Mouse (Mus musculus): ENCODE data around the gene Rock2. TPM values are rescaled to one million over a fixed set of nuclear protein-coding genes. Genes with fewer than 3 reads are reported as not detected.
"Not testable (repeated sequence)": the region's sequence is repeated elsewhere in the genome, so short reads cannot be mapped to it uniquely, and the experiment has no call there.

Rock2 gene
- total RNA-seq, 2 experiments from 2014 or later, result 59.4 to 89.8 TPM

DNA sequence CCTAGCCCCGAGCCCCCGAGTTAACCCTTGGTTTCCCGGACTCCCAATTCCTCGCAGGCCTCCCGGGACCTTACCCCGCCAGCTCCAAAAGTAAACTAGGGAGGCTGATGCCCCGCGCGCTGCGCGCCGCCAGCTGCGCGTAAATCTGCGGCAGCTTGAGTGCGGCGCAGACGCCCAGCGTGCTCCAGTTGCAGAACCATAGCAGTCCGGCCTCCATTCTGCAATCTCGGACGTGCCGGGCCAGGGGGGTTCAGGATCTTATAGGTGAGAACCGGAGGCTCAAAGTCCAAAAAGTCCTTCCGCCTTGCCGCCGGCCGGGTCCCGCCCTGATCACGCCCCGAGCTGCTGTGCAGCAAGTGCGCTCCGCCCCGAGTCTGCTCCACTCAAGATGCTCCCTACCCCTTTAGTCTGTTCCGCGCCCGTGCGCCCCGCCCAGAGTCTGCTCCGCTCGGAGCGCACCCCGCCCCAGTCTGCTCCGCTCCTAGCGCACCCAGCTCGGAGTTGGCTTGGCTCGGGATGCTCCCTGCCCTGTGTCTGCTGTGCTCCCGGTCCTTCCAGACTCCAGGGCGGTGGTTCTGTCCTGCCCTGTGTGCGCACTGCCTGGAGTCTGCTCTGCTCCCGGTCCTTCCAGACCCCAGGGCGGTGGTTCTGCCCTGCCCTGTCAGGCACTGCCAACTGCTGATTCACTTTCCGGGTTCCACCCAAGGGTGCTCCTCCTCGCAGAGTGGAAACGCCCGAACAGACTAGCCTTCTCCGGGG is 105.2 kb downstream of the Rock2 start, which contains the start of gene Pqlc3:
Gene Pqlc3, minus strand, starts transcription at position 670 of the 759 bp plus-strand sequence.
- peak; percentile 87 for DNase-seq

DNA sequence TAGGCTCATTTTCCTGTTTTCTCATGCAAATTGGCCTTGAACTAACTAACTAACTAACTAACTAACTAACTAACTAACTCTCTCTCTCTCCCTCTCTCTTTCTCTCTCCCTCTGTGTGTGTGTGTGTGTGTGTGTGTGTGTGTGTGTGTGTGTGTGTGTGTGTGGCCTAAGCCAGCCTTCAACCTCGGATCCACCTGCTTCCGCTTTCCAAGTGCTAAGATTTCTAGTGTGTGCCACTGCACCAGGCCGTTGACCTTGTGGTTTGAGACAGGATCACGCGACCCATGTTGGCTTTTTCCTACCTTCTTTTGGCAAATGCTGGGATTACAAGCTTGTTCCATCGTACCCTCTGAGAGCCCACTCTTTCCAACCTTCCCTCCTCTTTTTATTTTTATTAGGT is 105.9 kb downstream of the Rock2 start:
- DNase-seq, result no peak

DNA sequence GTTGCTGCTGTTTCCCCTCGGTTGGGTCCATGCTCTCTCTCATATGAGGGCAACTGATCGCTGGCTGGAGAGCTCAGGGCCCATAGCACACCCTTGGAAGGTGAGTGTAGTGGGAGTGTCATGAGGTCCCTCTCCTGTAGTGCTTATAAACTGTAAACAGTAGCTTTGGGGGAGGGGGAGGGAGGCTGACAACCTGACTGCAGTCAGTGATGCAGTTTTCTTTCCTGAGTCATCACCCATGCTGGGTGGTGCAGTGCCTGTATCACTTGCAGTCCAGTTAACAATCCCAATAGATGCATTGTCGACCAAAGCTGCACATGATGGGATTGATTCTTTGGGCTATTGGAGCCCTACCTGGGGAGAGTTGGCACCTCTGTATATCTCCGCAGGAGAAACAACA is 106.5 kb downstream of the Rock2 start:
- no peak for DNase-seq

GRCm38 (mm10) chr12:17009466-17009865 is 114.8 kb downstream of the Rock2 start:
- no peak for DNase-seq

GRCm38 (mm10) chr12:17011100-17011870 is 116.6 kb downstream of the Rock2 start, which contains the start of gene 2410004P03Rik:
Gene 2410004P03Rik, minus strand, starts transcription at chr12:17011727.
- DNase-seq, result peak; percentile 61

- DNase-seq, result no peak
These were observed 117.6 kb downstream of the Rock2 start for GRCm38 (mm10) chr12:17012067-17012899.

GRCm38 (mm10) chr12:17015711-17016110 is 121.0 kb downstream of the Rock2 start:
- no peak for DNase-seq

GRCm38 (mm10) chr12:17018468-17018867 is 123.8 kb downstream of the Rock2 start:
- DNase-seq, result no peak

DNA sequence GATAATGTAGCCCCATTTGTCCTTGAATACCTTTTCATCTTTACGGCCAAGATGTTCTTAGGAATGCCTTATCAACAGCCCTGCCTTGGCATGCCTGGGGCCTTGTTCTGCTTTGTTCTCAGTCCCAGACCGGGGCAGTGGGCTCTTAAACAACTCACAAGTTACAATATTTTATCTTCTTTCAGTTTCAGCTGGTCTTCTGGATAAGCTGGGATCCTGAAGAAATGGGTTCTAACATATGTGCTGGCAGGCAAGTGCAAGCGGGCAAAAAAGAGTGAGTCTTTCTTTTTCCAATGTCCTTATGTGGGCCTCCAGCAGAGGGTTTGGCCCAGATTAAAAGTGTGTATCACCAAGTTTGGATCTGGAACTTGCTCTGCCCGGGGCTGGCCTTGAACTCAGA is 126.4 kb downstream of the Rock2 start:
- not testable (repeated sequence) for DNase-seq

DNA sequence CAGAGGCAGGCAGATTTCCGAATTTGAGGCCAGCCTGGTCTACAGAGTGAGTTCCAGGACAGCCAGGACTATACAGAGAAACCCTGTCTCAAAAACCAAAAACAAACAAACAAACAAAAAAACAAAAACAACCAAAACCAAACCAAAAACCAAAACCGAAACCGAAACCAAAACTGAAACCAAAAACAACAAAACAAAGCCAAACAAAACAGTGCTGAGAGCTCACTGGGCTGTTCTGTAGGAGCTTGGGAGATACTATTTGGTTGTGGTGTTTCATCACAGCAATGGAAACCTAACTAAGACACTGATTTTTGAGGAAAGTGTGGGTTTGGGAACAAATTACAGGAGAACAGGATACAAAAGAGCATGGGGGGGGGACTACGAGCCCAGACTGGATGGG is 127.5 kb downstream of the Rock2 start:
- no peak for DNase-seq

- DNase-seq, result no peak
These were observed 129.9 kb downstream of the Rock2 start for GRCm38 (mm10) chr12:17024554-17025110.

DNA sequence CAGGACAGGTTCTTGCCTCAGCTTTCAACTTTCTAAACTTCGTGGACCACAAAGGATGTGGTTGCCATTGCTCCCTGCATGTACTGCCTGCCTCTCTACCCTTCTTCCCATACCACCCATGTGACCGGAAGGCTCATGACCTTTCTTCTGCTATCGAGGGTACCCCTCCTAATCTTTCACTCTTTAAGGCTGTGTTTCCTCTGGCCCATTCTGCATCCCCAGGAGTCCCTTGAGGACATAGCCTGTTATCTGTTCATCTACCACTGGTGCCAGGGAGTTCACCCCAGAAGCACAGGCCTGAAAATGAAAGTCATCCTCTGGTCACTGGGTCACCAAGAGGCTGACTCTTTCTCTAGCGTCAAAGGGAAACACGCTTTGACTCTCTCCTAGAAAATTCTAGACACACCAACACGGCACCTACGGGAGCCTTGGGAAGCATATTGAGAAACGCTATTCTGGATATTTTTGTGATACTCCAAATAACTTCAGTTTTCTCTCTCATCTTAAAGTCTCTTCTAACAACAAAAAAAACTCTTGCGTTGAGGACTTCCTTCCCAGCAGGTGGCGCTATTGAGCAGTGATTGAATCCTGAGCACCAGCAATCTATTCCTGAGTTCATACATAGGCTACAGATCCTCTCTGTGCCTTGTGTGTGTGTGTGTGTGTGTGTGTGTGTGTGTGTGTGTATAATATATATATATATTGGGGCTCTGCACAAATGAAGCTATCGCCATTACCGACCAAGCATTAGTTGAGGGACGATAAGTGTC is 138.2 kb downstream of the Rock2 start:
- DNase-seq, result no peak

GRCm38 (mm10) chr12:17033464-17033841 is 138.8 kb downstream of the Rock2 start:
- DNase-seq, result no peak

DNA sequence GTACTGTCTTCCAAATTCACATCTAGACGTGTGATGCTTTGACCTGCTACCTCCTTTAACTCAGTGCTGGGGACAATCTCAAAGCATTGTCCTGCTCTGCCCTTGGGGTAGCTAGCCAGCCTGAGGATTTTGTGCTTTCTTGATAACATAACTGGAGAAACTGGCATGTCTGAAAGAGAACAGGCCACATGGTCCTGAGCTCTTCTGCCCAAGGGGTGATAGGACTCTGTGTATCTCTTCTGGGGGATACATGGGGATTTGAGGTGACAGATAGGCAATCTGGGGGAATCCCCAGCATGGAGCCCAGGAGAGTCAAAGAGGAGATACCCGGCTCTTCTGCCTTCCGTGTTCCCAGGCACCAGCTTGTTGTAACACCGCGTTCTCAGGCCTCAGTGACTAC is 140.0 kb downstream of the Rock2 start:
- DNase-seq, result no peak

DNA sequence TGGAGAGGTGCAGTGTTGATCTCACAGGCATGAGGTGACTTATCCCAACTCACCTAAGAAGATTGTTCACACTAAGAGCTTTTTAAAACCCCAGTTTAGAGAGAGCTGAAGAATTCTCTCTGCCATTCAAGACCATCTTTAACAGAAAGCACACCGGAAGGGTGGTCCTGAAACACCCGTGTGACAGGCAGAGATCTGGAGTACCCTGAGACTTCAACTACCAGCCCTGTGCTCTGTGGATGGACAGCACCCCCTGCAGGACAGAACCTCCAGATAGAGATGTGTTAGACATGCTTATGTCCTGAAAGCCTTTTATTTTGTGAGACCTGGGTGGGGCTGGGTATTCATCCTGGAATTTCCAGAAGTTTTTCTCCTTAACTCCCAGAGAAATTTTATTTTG is 140.4 kb downstream of the Rock2 start:
- DNase-seq, result no peak

GRCm38 (mm10) chr12:17036532-17036931 is 141.8 kb downstream of the Rock2 start:
- no peak for DNase-seq

DNA sequence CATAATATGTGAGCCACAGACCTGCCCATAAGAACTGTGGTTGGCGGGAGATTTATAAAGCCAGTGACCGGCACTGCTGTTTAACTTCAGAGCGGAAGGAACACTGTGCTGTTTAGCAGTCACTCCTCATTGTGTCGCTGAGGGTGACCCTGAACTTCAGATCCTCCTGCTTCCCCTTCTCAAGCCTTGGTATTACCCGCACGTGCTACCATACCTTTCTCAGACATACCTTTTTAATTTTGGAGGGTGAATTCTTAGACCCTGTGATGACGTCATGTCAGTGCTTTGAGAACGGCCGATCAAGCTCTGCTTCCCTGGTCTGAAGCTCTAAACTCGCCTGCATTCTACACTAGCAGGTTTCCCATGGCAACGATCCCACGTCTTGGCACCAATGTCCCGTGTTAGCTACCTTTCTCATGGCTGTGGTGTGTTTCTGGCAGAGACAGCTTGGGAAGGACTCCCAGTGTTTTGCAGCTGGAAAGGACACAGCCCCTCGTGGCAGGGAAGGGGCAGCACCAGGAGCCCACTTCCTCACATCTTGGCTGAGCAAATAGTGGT is 142.4 kb downstream of the Rock2 start:
- no peak for DNase-seq

All from gastrocnemius, postnatal 25 days (tissue).